ENCODE assay signal across 9 mouse cellular contexts in genomic region chr14:14893932-14894652, GRCm38 (mm10).
DNase-seq lines count a peak whose midpoint lies in the region; ATAC-seq and TF ChIP-seq lines count a peak whose summit lies in the region.
"Had no signal": no experiment of that assay in that cellular context is flagged by ENCODE, and none has a peak within 500 bp of the region (broad histone marks: within the 10 kb centered on the region; RNA-seq: fewer than 3 reads in every experiment).

No protein-coding gene starts in this region.

- no peak overlapping the region for H3K27ac ChIP-seq in heart, postnatal 0 days (ENCODE audit: low read depth)
- H3K27ac ChIP-seq in heart, adult 2 months: no peak overlapping the region
- no peak overlapping the region for H3K27ac ChIP-seq in ES-E14 (ENCODE audit: insufficient read depth, low read depth, low read length, poor library complexity, severe bottlenecking)
- H3K27ac ChIP-seq in kidney, adult 2 months (ENCODE audit: insufficient read depth, low read depth, low read length): no peak overlapping the region
- H3K27ac ChIP-seq in neural tube, embryonic 14.5 days (ENCODE audit: low read depth, low read length): no peak overlapping the region
- H3K27ac ChIP-seq: hindbrain, embryonic 15.5 days had no signal

- DNase-seq in heart, postnatal 0 days (ENCODE audit: low spot score): no peak
- DNase-seq in heart, adult 2 months: no peak
- peak; percentile 47 for DNase-seq in ES-E14 (ENCODE audit: low read depth, low spot score)
- DNase-seq in cerebellum, adult 18-20 months: peak; percentile 45 to 48
- DNase-seq in kidney, adult 2 months: peak; percentile 45
- no peak for DNase-seq in frontal cortex, postnatal 36 days (ENCODE audit: low spot score in 2 of 2)
- DNase-seq in spleen, postnatal 36 days (ENCODE audit: low spot score in 2 of 2): no peak

- intact Hi-C loops in heart, adult 2 months (cut with DNase I): no loop called here

- ATAC-seq in heart, postnatal 0 days (ENCODE audit: insufficient read depth, low read depth): no peak
- ATAC-seq in neural tube, embryonic 14.5 days (ENCODE audit: low read depth): peak; percentile 77; the same call in 1 of the 2 replicates

- 0 out of 2 replicates have a peak, but pooled peaks have one; percentile 8 for TF ChIP-seq CTCF in heart, postnatal 0 days (IDR thresholded peaks at IDR 0.05; ENCODE audit: low read depth)
- TF ChIP-seq CTCF in heart, adult 2 months (IDR thresholded peaks at IDR 0.05): no peak
- no peak for TF ChIP-seq CTCF in kidney, adult 2 months (conservative IDR thresholded peaks at IDR 0.05; ENCODE audit: insufficient read depth, insufficient read length, low read depth, low read length)

- H3K4me3 ChIP-seq in heart, postnatal 0 days (ENCODE audit: low read depth, low read length): no peak overlapping the region
- no peak overlapping the region for H3K4me3 ChIP-seq in heart, adult 2 months
- H3K4me3 ChIP-seq in ES-E14 (ENCODE audit: insufficient read depth in 1 of 2, low read depth in 1 of 2, low read length in 2 of 2, poor library complexity in 1 of 2, severe bottlenecking in 1 of 2): no peak overlapping the region
- H3K4me3 ChIP-seq in kidney, adult 2 months (ENCODE audit: insufficient read depth, low read depth, low read length): no peak overlapping the region
- H3K4me3 ChIP-seq in neural tube, embryonic 14.5 days (ENCODE audit: low read depth, low read length): no peak overlapping the region
- H3K4me3 ChIP-seq: hindbrain, embryonic 15.5 days had no signal

- in situ Hi-C loops in ES-E14 (cut with MboI; ENCODE audit: low sequenced_read_pairs in 2 of 2, unreplicated experiment in 2 of 2): no loop called here

- no peaks in the 10 kb centered on the region for H3K36me3 ChIP-seq in heart, postnatal 0 days (replicated peaks; ENCODE audit: control insufficient read depth, insufficient read depth, low read length)
- H3K36me3 ChIP-seq in heart, adult 2 months (ENCODE audit: control insufficient read depth, insufficient read depth, low read length): no peaks in the 10 kb centered on the region
- H3K36me3 ChIP-seq in ES-E14 (ENCODE audit: control insufficient read depth, insufficient read depth, low read length, poor library complexity, severe bottlenecking): no peaks in the 10 kb centered on the region
- no peaks in the 10 kb centered on the region for H3K36me3 ChIP-seq in kidney, adult 2 months (ENCODE audit: control insufficient read depth, insufficient read depth, low read length)
- no peaks in the 10 kb centered on the region for H3K36me3 ChIP-seq in neural tube, embryonic 14.5 days (ENCODE audit: control insufficient read depth, insufficient read depth, low read length)
- H3K36me3 ChIP-seq: hindbrain, embryonic 15.5 days had no signal

- TF ChIP-seq POLR2A in heart, adult 2 months (IDR thresholded peaks at IDR 0.05; ENCODE audit: insufficient read depth, low read depth, low read length): no peak
- TF ChIP-seq POLR2A in kidney, adult 2 months (IDR thresholded peaks at IDR 0.05; ENCODE audit: low read depth, low read length): no peak

- no peak overlapping the region for H3K9ac ChIP-seq in heart, postnatal 0 days (replicated peaks; ENCODE audit: low read depth, low read length)
- H3K9ac ChIP-seq in heart, adult 2 months (ENCODE audit: low read depth, low read length): no peak overlapping the region
- H3K9ac ChIP-seq in ES-E14 (ENCODE audit: insufficient read depth, low read depth, low read length, poor library complexity, severe bottlenecking): no peak overlapping the region
- no peak overlapping the region for H3K9ac ChIP-seq in neural tube, embryonic 14.5 days (replicated peaks; ENCODE audit: low read depth, low read length)
- H3K9ac ChIP-seq: hindbrain, embryonic 15.5 days had no signal

- WGBS in heart, postnatal 0 days: 13% methylated on average over 4 of the region's 4 CpGs
- 15% methylated on average over 4 of the region's 4 CpGs for WGBS in heart, adult 2 months
- WGBS in kidney, adult 2 months: 6% methylated on average over 3 of the region's 4 CpGs
- 32% methylated on average over 4 of the region's 4 CpGs for WGBS in neural tube, embryonic 14.5 days

- no peaks in the 10 kb centered on the region for H3K9me3 ChIP-seq in heart, postnatal 0 days (replicated peaks; ENCODE audit: control insufficient read depth, low read length)
- no peaks in the 10 kb centered on the region for H3K9me3 ChIP-seq in ES-E14 (ENCODE audit: control insufficient read depth, insufficient read depth, low read depth, low read length)
- no peaks in the 10 kb centered on the region for H3K9me3 ChIP-seq in neural tube, embryonic 14.5 days (ENCODE audit: control insufficient read depth, low read length)
- H3K9me3 ChIP-seq: hindbrain, embryonic 15.5 days had no signal

- H3K4me1 ChIP-seq in heart, postnatal 0 days (ENCODE audit: control insufficient read depth, insufficient read depth): no peaks in the 10 kb centered on the region
- no peaks in the 10 kb centered on the region for H3K4me1 ChIP-seq in heart, adult 2 months (ENCODE audit: control insufficient read depth, insufficient read depth, low read length)
- no peaks in the 10 kb centered on the region for H3K4me1 ChIP-seq in ES-E14 (ENCODE audit: control insufficient read depth in 2 of 2, insufficient read depth in 2 of 2, low read length in 2 of 2, poor library complexity in 1 of 2)
- no peaks in the 10 kb centered on the region for H3K4me1 ChIP-seq in kidney, adult 2 months (ENCODE audit: control insufficient read depth, insufficient read depth, low read length)
- no peaks in the 10 kb centered on the region for H3K4me1 ChIP-seq in neural tube, embryonic 14.5 days (ENCODE audit: control insufficient read depth, insufficient read depth, low read length)
- H3K4me1 ChIP-seq: hindbrain, embryonic 15.5 days had no signal

- no peaks in the 10 kb centered on the region for H3K27me3 ChIP-seq in heart, postnatal 0 days (ENCODE audit: control insufficient read depth, insufficient read depth, low read length)
- no peaks in the 10 kb centered on the region for H3K27me3 ChIP-seq in heart, adult 2 months (ENCODE audit: control insufficient read depth, insufficient read depth, low read length)
- no peaks in the 10 kb centered on the region for H3K27me3 ChIP-seq in kidney, adult 2 months (replicated peaks; ENCODE audit: control insufficient read depth, insufficient read depth, low read length)
- no peaks in the 10 kb centered on the region for H3K27me3 ChIP-seq in neural tube, embryonic 14.5 days (ENCODE audit: control insufficient read depth, insufficient read depth, low read length)
- H3K27me3 ChIP-seq: hindbrain, embryonic 15.5 days had no signal

- no peak for TF ChIP-seq EP300 in heart, postnatal 0 days (IDR thresholded peaks at IDR 0.05; ENCODE audit: low read depth)
- no peak for TF ChIP-seq EP300 in heart, adult 2 months (IDR thresholded peaks at IDR 0.05; ENCODE audit: insufficient read depth, low read depth, low read length)

- H3K4me2 ChIP-seq in heart, postnatal 0 days (ENCODE audit: low read depth, low read length): no peak overlapping the region
- no peak overlapping the region for H3K4me2 ChIP-seq in neural tube, embryonic 14.5 days (ENCODE audit: low read depth, low read length)
- H3K4me2 ChIP-seq: hindbrain, embryonic 15.5 days had no signal

- no peaks in the 10 kb centered on the region for H3K79me2 ChIP-seq in heart, adult 2 months (replicated peaks; ENCODE audit: control insufficient read depth, insufficient read depth, low read length)

TF ChIP-seq in ES-E14, 5 proteins besides CTCF, POLR2A, EP300 and RAD21:
- TF ChIP-seq CHD2 (IDR thresholded peaks at IDR 0.05; ENCODE audit: low read depth, low read length): no peak
- no peak for TF ChIP-seq HCFC1 (IDR thresholded peaks at IDR 0.05; ENCODE audit: borderline replicate concordance, insufficient read depth, low read length)
- no peak for TF ChIP-seq ZNF384 (IDR thresholded peaks at IDR 0.05; ENCODE audit: low read depth, low read length)
- TF ChIP-seq MAFK (IDR thresholded peaks at IDR 0.05; ENCODE audit: insufficient read depth, low read depth, low read length): 0 out of 2 replicates have a peak, but pooled peaks have one; percentile 11
TF ChIP-seq in ES-E14: peak in this region for 1.

Comparison
In these comparisons a context has a peak if more than half of its experiments do, and no peak if none do; other contexts are left out.
1. DNase-seq: peak in ES-E14 (single experiment), cerebellum, adult 18-20 months (2 of 2) and kidney, adult 2 months (single experiment); none in heart, postnatal 0 days (single experiment), heart, adult 2 months (0 of 2), frontal cortex, postnatal 36 days (0 of 2) and spleen, postnatal 36 days (0 of 2).